Mouse (Mus musculus): ENCODE measurements at regions not wholly inside any gene's neighbourhood (a gene's known extent, or its start where the extent isn't known, plus 50 kb on each side); places are given as distances from the start of the nearest gene placed in this dataset.

GRCm38 (mm10) chr1:13840309-13840622, 2252.9 kb downstream of the 4930444P10Rik start:
- TF ChIP-seq CTCF (IDR thresholded peaks at IDR 0.05; ENCODE audit: low read depth) (no peak), EP300 (IDR thresholded peaks at IDR 0.05; ENCODE audit: low read depth) (no peak)
